Mouse (Mus musculus): ENCODE results near the gene Gramd1b.

DNA sequence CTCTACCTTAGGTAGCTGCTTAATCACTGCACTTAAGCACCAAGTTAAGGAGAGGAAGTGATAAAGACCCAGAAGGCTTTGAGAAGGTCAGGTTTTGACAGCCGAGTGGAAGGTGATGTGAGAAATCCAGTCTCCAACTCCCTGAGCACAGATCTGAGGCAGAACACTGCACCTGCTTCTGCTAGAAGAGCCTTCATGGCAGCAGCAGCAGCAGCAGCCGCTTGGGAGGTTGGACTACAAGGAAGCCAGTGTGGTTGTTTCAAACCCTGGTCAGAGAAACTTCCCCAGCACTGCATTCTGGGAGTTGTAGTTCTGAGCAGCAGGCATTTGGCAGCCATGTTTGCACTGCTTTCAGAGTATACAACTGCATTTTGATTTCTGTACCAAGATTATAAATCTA, 134.1 kb downstream of the Gramd1b start:
- TF ChIP-seq CTCF (IDR thresholded peaks at IDR 0.05; ENCODE audit: borderline replicate concordance, extremely low read depth, insufficient read depth, insufficient read length) (no peak), POLR2A (IDR thresholded peaks at IDR 0.05; ENCODE audit: borderline replicate concordance, extremely low read depth, insufficient read depth, insufficient read length, poor library complexity, severe bottlenecking) (peak; percentile 53; the same call in 1 of the 2 replicates)

All from brain, embryonic 14.5 days (tissue).